Mouse (Mus musculus): Measurements from ENCODE around the gene Tldc1.

Gene Tldc1

DNA sequence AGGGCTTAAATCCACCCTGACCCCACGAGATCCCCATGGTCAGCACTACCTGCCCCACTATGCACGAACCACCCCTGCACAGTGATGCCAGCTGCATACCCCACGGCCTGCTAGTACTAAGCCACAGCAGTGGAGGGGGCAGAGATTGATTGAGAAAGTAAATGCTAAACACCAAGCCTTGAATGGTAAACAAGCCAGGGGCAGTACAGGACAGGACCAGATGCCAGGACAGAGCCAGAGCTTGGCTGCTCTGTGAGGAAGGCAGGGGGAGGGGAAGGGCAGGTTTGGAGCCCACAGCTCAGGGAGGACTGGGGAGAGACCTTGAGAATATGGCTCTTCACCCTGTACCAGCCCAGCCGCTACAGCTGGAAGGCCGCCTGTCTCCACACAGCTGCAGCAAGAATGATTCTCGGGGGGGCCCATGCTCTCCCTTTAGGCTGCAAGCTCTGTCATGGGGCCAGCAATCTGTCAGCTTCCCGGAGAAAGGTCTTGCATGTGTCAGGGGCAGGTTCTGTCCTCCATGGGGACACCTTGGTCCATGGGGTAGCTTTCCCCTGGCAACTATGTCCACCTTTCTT, 1.5 kb downstream of the Tldc1 start:
- no peak for DNase-seq (ENCODE audit: low read depth in 2 of 2, low spot score in 2 of 2)

DNA sequence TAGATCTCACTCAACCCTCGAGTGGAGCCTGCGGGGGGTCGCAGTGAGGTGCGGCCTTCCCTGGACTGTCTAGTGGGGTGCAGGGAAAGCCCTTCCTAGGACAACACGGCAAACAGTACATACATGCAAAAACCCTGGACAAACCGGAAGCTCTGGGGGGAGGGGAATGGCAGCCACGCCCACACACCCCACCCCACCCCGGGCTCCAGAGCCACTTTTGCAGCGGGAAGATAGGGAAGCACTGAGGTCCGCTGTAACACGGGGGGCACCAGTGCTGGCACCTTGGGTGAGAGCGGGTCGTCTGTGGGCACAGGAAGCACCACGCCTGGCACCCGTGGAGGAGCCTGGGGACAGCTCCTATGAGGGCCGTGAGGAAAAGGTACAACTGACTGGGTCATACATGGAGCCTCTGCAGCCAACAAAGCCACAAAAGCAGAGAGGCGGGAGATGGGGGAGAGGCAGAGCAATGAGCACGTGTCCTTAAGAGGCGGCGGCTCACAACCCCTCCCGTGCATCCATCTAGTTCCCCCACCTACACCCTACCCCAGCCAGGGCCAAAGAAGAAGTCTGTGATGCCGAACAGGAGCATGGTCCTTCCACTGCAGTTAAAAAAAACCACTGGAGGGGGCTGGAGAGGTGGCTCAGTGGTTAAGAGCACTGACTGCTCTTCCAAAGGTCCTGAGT, 12.3 kb downstream of the Tldc1 start:
- no peak for DNase-seq (ENCODE audit: low read depth in 2 of 2, low spot score in 2 of 2)

DNA sequence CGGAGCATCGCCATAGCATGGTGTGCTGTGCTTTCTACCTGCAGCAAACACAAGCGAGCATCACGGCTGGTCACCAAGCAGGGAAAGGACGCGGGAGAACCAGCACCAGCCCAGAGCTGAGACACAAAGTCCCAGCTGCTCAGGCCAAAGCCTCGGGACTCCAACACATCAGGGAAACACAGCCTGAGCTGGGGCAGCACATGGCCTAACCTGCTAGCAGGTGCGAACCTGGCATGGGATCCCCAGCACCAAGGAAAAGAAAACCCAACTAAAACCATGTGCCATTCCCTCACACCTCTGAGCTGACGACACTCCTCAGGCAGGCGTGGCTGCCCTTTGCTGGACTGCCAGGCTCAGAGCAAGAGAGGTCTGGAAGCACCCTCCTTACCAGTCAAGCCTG, 12.9 kb downstream of the Tldc1 start:
- no peak for DNase-seq (ENCODE audit: low read depth in 2 of 2, low spot score in 2 of 2)

DNA sequence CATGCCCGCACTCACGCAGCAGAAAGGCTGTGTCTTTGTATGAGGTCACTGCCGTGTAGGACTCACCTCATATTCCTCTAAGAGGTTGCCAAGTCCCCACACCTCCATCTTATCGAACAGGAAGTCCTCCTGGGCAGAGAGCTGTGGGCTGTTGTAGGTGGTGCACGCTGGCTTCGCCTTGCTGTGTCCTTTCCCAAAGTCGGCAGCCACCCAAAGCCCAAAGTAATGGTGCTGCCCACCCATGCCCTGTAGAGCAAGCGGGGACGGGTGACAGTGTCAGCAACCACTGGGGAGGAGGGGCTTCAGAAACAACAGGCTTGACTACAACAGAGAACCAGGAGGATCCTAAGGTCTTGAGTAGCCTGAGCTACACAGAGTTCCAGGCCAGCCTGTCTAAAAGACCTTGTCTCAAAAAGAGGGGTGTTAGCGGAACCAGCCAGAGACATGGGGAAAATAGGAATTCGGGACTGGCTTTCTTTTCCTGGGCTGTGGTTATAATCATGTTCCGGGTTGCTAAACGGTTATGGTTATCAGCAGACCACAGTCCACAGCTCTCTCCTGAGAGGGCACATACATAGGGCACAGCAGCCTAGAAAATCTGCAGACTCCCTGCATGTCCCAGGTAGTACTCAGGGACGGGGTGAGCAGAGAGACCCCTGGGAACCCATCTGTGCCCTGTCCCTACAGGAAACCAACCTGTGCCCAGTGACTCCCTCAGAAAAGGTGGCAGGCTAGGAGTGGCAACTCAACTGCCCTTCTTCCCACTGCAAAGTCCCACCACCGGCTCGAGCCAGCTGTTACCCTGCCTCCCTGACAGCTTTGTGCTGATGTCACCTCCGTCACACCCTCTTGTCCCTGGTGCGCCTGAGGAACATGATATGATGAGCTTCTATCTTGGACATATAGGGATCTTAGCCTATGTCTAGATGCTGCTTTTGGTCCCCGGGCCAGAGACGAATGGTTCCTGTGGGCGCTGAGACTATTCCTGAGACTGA, 15.7 kb downstream of the Tldc1 start:
- no peak for DNase-seq (ENCODE audit: low read depth in 2 of 2, low spot score in 2 of 2)

DNA sequence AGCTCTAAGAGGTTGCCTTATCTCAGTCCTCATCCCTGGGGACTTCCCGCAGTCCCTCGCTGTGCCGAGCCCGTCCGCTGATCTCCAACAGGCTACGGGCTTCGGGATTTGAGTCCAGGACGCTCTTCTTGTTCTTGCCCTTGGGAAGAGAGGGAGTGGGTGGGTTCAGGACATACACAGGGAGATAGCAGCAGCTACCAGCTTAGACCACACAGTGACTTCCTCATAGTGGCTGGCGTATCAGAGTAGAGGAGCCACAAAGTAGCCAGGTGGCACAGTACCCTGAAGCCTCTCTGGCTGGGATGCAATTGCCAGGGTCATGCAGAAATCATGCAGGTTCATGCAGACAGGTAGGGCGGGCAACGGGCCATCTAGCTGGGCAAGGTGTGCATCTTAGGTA, 16.5 kb downstream of the Tldc1 start:
- DNase-seq (ENCODE audit: low read depth in 2 of 2, low spot score in 2 of 2): no peak

DNA sequence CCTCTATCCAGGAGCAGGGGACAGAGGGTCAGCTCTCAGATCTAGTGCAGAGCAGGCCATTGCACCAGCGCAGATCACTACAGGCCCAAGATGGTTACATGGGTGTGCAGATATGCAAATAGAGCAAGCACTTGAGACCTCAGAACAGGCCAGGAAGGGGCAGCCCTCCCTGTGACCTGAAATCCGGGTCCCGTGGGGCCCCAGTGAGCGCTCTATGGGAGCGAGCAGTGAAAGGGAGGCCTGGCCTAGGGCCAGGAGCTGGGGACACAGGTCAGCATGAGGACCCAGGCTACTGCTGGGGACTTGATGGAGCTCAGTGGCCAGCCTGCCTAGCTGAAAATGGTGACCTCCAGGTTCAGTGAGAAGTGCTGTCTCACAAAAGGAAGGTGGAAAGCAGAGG, 21.7 kb downstream of the Tldc1 start:
- DNase-seq (ENCODE audit: low read depth in 2 of 2, low spot score in 2 of 2): no peak

DNA sequence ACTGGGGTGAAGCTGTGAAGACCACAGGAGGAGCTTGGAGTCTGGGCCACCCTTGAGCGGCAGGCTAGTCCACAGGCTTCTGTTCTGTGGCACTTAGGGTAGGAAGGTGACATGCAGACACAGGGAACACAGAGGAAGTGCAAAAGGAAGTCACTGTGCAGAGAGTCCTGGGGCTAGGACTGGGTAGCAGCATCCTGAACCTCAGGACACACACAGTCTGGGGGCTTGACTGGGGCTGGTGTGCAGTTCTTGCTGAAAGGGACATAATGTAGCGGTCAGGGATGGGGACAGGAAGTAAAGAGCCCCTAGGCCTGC, 22.1 kb downstream of the Tldc1 start:
- no peak for DNase-seq (ENCODE audit: low read depth in 2 of 2, low spot score in 2 of 2)

DNA sequence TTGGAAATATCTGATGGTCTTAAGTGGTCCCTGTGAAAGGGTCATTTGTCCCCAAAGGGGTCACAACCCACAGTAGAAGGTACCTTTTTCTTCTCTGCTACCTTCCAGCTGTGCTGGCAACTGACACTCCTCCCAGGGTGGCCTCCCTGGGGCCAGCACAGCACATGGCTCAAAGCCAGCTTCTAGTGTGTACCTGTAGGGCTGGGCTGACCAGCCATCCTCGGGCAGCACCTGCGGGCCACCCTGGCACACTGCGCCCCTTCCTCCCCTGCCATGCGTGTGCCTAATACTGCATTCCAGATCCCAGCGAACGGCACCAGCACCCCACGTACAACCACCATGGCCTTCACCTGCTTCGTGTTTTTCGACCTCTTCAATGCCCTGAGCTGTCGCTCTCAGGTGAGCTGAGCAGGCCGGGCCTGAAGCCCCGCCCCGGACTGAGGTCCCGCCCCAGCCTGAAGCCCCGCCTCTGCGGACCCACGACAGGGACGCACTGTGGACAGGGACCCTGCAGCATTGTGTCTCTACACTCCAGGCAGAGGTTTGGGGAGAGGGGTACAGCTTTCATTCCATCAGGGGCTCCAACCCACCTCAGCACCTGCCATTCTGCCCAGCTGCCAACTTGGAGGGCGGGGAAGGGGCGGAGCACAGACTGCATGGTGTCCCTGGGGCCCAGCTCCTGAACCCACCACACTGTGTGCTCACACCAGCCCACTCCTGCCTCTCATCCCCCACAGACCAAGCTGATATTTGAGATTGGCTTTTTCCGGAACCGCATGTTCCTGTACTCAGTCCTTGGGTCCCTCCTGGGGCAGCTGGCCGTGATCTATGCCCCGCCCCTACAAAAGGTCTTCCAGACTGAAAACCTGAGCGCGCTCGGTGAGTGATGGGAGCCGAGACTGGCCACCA, 22.7 kb downstream of the Tldc1 start:
- peak in 1 of 2 experiments; percentile 26 for DNase-seq (ENCODE audit: low read depth in 2 of 2, low spot score in 2 of 2)

DNA sequence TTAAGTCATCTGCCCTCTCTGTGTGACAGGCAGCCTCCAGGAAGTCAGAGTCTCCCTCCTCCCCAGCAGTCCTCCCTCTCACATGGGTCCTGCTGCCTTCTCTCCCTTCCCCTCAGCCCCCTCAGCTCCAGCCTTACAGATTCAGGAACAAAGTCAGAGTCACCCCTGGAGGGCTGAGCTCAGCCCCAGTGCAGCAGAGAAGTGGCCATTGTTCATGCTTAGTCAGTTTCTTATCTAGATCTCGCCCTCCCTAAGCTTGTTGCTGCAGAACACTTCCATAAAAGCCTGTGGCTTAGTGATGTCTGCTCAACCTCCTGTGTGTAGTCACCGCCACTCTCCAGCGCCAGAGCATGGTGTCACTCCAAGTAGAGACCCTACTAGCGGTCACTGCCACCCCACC, 33.6 kb downstream of the Tldc1 start:
- no peak for DNase-seq (ENCODE audit: low read depth in 2 of 2, low spot score in 2 of 2)

DNA sequence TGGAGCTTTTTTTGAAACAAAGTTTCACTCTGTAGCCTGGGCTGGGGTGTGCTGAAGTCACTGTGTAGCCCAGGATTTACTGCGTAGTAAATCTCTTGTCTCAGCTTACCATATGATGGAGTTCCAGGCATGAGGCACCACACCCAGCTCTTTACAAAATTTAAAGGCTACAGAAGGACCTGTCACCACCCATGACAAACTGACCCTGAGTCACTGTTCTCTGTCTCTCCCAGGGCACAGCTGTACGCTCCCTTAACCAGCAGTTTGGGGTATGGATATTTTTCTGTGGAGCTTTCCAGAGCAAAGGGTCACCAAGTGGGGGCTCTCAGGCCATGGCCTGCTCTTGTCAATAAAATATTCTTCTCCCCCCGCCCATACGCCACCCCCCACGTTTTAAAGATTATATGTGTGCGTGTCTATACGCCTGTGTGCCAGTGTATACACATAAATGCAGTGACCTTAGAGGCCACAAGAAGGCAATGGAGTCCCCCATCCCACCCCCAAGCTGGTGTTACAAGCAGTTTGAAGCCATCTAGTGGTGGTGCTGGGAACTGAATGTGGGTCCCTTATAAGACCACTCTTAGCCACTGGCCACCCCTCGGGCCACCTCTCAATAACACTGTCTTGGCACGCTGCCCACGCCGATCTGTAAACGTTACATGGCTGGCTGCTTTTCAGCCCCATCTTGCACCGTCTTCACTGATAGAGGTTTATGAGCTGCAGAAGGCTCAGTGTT, 34.8 kb downstream of the Tldc1 start:
- DNase-seq (ENCODE audit: low read depth in 2 of 2, low spot score in 2 of 2): no peak

DNA sequence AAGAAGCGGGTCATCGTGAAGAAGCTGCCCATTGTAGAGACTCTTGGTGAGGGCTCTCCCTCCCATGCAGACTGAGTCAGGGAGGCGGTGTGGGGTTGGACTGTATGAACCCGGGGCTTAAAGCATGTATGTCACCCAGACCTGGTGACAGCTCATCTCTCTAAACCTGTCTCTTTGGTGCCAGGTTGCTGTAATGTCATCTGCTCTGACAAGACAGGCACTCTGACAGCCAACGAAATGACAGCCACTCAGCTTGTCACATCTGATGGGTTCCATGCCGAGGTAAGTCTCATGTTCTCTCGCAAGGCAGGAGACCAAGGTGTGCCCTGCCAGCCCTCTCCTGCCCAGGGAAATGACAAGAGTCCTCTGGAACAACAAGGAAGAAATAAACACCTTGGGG, 35.8 kb downstream of the Tldc1 start:
- DNase-seq (ENCODE audit: low read depth in 2 of 2, low spot score in 2 of 2): no peak

DNA sequence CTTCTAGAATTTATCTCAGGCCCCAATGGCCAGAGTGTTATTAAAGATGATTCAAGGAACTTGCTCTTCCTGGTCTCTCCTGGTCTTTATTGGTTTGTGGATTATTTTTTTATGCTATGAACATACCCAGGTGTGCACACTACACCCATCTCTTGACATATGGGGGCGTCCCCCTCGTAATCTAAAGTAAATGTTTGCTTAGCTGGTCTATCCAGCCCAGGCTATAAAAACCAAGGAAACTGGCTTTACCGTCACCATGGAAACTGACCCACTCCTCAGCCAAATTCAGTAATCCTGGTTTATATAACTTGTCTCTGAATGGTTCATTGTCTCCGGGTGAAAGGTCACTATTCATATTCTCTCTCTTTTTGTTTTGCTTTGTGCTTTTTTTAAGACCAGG, 37.6 kb downstream of the Tldc1 start:
- DNase-seq (ENCODE audit: low read depth in 2 of 2, low spot score in 2 of 2): no peak

DNA sequence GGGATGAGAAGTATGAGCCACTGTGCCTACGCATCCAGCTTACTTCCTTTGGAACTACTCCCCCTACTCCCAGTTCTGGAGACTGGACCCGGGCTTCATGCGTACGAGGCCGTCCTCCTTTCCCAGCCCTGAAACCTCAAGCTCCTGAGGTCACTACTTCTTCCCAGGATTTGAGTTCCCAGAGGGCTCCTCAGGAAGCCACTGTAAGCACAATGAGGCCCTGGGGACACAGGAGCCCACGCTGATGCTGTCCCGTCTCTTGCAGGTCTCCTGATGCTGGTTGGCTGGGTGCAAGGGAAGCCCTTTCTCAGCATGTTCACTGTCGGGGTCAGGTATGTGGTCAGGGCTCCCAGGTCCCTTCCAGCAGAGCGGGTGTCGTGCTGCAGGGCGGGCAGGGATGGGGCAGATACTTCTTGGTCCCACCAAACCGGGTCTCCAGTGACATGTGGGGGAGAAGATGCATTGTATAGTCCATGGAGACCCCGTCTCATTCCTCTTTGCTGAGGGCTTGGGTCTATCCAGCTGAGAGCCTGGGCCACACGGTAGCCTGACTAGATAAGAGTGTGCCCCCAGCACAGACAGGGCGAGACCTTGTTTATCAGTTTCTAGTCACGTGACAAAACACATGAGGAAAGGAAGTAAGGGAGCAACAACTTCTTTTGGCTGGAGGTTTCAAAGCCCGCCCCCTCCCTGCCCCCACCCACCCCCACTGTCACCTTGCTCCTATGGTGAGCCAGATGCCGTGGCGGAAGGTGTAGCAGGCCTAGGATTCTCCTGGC, 39.9 kb downstream of the Tldc1 start:
- DNase-seq (ENCODE audit: low read depth in 2 of 2, low spot score in 2 of 2): no peak

DNA sequence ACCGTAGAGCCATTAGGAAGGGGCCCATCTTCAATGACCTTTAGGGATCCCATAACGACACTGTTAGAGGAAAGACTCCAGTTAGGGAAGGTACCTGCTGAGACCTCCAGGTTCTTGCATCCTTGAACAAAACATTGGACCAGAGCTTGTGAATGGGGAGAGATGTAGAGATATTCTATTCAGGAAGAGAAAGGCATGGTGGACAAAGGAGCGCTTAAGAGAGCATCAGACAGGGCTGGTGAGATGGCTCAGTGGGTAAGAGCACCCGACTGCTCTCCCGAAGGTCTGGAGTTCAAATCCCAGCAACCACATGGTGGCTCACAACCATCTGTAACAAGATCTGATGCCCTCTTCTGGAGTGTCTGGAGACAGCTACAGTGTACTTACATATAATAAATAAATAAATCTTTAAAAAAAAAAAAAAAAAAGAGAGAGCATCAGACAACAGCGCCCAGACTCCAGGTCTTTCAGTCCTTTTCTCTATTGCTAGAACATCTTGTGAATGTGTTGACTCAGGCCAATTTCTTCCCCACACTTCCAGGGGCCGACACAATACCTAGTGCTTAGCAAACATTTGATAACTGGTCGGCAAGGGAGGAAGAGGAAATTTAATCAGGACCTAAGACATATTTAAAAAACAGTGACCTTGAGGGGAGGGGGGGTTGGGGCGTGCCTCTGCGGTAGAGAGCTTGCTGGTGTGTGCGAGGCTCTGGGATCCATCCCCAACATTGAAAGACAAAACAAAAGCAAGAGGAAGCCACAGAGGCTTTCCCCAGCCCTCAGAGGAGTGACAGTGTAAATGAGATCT, 40.9 kb downstream of the Tldc1 start:
- no peak for DNase-seq (ENCODE audit: low read depth in 2 of 2, low spot score in 2 of 2)

DNA sequence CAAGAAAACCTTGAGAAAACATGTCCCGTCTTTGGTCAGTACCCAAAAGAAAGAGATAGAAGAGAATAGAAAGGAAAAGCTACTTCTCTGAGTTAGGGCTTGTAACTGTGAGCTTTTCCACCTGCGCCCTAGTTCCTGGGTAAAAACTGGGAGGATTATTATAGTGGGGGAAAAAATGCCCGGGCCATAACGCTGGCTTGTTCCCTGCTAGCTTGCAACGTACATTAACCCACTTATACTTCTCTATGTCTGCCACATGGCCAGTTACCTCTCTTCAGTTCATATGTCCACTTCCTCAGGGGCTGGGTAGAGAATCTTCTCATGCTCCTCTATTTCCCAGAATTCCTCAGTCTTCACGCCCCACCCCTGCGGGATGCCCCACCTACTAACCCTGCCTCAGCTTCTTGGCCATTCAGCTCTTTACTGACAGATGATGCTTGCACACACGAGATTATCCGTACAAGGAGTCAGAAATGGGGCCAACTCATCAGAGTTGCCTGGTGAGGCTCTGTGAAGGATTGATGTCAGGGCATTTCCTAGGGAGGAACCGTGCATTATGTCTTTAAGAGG, 41.8 kb downstream of the Tldc1 start:
- DNase-seq (ENCODE audit: low read depth in 2 of 2, low spot score in 2 of 2): no peak

DNA sequence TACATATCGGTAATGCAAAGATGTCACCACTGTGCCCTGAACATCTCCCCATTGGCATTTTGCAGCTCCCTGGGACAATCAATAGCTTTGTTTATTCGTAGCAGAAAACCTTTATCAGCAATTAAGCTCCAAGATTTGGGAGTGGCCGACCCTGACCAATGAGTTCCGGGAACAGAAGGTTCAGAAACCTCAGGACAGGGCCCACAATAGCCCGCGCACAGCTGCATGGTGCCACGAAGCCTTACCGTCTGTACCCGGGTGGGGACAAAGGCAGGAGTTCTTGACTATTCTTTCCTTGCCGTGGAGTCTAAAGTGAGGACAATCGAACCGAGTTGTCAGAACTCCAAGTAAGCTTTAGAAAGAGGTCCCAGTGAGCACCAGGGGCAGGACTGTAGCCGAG, 46.1 kb downstream of the Tldc1 start:
- DNase-seq (ENCODE audit: low read depth in 2 of 2, low spot score in 2 of 2): no peak

DNA sequence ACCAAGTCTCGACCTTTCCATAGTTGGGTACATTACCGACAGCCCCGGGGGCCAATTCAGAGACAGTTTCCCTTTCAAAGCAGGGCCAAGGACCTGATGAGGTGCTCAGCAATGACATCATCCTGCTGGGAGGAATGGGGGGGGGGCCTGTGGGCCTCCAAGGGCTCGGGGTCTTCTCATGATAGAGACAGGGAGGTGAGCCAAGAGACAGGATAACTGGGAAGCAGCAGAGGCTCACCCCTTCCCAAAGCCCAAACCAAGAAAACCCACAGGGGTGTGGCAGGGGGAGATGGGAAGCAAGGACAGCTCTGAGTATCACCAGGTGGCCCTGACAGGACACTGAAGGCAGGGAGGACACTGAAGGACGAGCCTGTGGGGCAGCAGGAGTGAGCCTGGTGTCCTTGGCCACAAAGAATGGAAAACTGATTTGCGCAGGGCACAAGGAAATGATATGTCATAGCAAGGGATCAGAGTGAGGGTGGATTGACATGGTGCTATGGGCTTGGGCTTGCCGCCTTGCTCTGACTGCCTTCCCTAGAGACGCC, 49.8 kb downstream of the Tldc1 start:
- DNase-seq (ENCODE audit: low read depth in 2 of 2, low spot score in 2 of 2): no peak

DNA sequence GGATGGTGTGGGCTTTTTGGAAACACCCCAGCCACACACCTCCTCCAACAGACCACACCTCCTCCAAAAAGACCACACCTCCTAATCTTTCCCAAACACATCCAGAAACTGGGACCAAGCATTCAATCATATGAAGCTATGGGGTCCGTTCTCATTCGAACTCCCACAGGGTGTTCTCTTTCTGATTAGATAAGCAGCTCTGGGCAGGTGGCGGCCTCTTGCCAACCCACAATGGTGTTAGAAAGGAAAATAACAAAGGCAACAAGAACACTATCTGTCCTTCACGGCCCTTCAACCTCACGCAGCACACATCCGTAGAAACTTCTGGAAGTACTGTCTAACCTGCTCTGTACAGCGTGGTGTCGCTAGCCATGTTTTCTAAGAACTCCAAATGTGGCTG, 51.1 kb downstream of the Tldc1 start:
- no peak for DNase-seq (ENCODE audit: low read depth in 2 of 2, low spot score in 2 of 2)

Data from CD8-positive naive resting alpha-beta T cell, adult 2 months (primary cell).